Mouse (Mus musculus) induced T-regulatory cell, adult 2 months (primary cell): ENCODE results near the gene Cradd.

Source experiments
- DNase-seq: peaks from one replicate; pipeline ENCODE4 v3.0.0-alpha.2; 2012; ENCODE audit warnings: low read depth

Gene Cradd

DNA sequence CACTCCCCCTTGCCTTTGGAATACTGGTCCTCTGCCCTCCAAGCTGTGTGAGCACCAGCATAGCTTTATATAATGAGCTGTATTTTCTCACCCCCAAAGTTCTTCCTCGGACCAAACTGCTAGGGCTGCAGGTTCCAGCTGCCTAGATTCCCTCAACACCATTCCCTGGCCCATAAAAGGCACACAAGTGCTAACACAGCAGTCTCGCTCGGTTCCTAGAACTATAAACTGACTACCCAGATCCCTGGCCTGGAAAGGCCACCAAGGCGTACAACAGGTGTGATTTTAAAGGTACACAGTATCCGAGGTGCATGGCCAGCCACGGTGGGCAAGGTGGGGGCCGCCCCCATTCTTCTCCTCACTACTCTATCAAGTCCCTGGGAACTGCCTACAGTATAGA, 54.8 kb downstream of the Cradd start:
- no peak for DNase-seq

- DNase-seq = no peak
Observed at GRCm38 (mm10) chr10:95268366-95268765, 55.6 kb downstream of the Cradd start.

- no peak for DNase-seq
Observed at GRCm38 (mm10) chr10:95266983-95267382, 57.0 kb downstream of the Cradd start.

DNA sequence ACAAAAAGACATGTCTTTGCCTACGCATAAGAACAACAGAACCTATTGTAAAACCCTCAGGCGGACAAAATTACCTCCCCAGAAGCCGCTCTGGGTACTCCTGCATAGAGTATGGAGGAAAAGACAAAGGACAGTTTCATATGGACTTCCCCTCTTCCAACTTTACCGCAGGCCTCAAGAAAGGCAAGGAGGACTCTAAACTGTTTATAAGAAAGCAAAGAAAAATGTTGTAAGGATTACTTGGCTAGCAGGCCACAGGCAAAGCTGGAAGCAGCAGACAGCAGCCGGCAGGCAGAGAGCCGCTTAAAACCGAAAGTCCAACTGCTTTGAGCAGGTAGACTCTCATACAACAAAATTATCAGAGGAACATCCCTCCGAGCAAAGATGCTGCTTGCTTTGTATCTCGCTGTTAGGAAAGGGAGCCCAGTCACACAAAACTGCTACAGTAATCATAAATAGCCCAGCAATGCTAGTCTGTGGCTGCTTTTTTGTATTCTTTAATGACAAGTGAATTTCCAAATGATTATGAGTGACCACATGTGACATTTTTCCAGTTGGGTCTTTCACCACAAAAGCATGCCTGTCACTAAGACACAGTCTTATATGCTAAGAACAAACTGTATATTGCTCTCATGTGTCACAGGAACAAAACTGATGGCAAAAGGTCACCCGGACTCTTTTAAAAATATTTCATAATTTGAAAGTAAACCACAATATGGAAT, 57.7 kb downstream of the Cradd start:
- DNase-seq = peak; percentile 76

DNA sequence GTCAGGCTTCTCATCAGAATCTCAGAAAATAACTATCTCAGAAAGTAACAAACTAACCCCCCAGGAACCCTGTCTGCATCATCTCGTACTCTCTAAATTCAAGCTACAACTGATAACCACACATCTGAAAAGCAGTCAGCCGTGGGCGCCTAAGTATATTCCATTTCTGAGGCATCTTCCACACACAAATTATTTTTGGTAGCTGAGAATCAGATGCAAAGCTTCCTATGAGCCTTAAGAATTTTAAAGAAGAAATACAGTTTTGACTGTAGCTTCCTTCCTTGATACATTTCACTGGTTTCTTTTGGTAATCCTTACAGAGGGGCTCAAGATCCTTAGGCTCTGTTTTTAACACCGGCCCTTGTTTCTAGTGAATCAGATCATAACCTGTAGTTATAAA, 58.4 kb downstream of the Cradd start:
- no peak for DNase-seq

DNA sequence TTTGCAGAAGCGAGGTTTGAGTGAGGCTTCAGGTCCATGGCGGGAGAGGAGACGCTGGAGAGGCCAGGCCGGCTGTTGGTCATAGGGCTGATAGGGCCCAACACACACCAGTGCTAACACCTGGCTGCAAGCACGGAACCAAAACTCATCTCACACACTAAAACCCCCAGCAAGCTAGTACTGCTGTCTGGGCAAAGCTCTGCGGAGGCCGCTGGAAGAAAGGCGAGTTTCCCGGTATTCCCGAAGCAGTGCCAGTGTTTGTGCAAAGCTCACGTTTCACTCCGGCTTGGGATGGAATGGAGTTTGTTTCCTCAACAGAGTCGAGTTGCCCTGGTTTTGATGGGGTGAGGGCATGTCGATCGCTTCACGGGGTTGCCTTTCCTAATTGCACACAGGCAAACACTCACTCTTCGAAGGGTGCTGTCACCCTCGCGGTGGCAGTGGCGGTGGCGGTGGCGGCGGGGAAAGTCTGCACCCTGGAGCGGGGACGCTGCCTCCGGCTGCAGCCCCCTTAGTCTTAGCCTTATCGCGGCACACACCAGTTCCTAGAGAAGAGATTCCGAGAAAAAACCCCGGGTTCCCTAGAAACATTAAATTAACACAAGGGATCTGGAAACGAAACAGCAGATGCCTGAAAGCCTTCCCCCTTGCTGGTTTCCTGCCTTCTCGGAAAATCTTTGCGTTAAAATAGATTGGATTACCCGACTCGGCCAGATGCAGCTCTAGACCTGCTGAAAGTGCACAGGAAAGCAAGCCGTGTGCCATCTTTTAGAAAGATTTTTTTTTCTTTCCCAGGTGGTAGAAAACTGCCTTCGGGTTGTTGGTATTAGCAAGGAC, 59.2 kb downstream of the Cradd start:
- DNase-seq = peak; percentile 80

DNA sequence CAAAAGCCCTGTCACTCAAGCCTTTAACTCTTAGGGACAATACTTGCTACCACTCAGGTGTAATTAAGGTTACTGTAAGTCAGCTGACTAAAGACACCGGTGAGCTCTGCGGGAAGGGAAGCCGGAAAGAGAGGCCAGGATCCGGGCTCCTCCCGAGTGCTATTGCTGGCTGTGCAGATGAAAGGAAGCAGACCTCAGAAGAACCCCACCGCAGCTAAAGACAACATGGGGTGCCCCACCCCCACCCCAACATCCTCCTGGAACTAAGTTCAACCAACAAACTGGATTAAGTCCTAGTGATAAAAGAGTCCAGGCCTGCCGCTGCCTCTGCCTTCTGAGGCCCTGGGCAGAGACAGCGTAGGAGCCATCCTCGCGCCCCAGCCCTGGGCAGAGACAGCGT, 61.5 kb downstream of the Cradd start:
- DNase-seq = peak; percentile 92

DNA sequence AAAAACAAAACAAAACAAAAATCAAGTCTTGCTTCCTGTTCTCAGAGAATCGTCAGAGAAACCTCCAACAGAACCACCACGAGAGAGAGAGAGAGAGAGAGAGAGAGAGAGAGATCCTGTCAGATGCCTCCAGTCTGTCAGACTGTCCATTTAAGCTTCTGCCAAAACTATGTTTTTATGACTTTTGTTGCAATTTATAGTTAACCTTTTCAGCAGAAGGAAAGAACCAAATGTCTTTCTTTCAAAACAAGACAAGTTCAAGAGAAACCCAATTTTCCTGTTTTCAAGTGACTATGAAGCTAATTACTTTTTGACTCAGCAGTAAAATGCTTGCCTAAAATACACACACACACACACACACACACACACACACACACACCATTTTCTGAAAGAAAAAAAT, 62.7 kb downstream of the Cradd start:
- peak; percentile 85 for DNase-seq

- DNase-seq = peak; percentile 55
Observed at GRCm38 (mm10) chr10:95260420-95260819, 63.5 kb downstream of the Cradd start.

- DNase-seq = no peak
Observed at GRCm38 (mm10) chr10:95258471-95259155, 65.3 kb downstream of the Cradd start.

GRCm38 (mm10) chr10:95257979-95258378, 66.0 kb downstream of the Cradd start:
- peak; percentile 68 for DNase-seq

GRCm38 (mm10) chr10:95256095-95256494, 67.8 kb downstream of the Cradd start:
- DNase-seq = peak; percentile 52

- DNase-seq = peak; percentile 33
Observed at GRCm38 (mm10) chr10:95255018-95255680, 68.8 kb downstream of the Cradd start.

DNA sequence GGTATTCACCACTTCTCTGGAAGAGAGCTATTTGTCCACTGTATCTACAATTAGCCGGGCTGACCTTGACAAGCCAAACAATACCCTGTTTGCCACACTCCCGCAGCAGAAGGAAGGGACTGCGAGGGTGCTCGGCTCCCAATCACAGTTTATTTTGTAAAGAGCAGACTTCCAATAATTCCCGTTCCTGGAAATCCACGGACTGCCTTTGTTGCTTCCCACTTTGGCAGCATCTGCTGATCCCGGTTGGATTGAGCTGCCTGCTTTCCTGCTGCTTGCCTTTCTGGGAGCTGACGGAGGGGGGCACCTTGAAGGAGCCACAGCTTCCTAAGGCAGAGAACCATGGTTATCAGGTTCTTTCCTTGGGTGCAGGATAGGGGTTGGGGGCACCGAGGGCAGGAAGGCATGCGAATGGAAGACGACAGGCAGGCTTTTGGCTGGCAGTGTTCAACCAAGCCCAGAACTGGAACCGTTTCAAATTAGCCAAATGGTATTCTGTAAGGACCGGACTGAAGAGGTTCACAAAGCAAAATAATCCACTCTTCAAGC, 69.4 kb downstream of the Cradd start:
- DNase-seq = no peak

- DNase-seq = no peak
Observed at GRCm38 (mm10) chr10:95254046-95254445, 69.9 kb downstream of the Cradd start.

DNA sequence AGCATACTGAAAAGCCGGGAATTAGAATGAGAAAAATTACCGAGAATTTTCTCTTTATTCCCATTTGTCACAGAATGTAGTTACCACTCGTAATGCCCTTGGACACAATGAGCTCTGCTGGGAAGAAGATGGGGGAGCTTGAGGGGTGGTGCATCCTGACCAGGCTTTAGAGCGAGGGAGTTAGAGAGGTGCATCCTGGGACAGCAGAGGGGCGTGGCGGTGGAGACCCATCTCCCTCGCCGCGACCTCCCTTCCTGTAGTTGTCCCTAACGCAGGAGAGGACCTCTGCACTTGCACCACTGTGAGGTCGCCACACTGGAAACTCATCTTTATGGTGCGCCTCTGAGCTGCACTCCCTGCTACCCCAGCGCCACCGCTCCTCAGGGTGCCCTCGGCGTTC, 72.3 kb downstream of the Cradd start:
- DNase-seq = no peak

GRCm38 (mm10) chr10:95248362-95248761, 75.6 kb downstream of the Cradd start:
- no peak for DNase-seq

DNA sequence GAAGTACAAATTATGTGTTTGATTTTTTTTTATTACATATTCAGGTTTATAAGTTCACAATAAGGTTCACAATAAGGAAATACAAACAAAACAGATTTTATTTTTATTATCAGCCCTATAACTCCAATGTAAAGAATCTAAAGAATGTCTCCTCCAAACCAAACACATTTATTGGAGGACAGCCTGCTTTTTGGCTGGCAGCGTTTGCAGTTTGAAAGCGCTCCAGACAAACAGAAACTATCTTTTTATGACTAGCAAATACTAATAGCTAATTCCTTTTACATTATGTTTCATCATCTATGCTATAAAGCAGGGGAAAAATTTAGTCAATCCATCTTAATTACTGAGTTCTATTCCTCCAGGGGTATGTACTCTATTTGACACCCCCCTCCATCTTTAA, 77.2 kb downstream of the Cradd start:
- no peak for DNase-seq

DNA sequence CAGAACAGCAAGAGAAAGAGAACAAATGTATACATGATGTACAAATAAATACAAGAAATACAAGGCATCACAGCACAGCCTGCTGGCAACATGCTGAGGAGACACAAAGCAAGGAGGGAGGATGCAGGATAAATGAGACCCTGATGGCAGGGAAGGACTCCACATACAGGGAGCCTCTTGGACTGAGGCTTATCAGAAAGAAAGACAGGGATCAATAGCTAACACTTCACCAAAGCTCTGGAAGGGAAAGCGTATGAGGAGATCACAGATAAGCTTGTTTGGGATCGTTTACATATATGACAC, 78.3 kb downstream of the Cradd start:
- DNase-seq = no peak

DNA sequence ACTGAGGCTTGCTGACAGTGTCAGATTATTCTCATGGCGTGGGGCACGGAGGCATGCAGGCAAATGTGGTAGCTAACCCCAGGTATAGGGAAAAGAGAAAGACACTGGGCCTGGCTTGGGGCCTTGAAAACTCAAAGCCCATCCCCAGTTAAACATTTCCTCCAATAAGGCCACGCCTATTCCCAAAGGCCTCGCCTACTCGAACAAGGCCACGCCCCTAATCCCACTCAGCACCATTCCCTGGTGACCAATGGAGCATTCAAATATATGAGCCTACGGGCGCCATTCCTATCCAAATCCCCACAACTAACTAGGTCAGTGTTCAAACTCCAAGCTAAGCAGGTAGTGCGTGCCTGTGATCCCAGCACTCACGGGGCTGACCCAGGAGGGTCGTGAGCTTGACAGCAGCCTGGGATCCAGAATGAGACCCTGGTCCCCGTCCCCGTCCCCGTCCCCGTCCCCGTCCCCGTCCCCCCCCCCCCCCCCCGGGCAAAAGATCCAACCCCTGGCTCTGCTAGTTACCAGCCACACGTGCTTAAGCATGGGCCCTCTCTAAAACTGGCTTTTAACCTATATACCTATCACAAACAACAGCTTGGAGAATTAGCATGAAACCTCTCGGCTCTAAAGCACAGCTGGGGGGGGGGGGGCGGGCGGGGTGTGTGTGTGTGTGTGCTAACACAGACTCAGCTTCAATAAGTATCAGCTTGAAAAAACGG, 78.8 kb downstream of the Cradd start:
- DNase-seq = no peak
